Mouse (Mus musculus) olfactory bulb, adult 2 months (tissue): ENCODE measurements at regions not wholly inside any gene's neighbourhood (a gene's known extent, or its start where the extent isn't known, plus 50 kb on each side); places are given as distances from the start of the nearest gene placed in this dataset.

Experiments
- CTCF ChIP-seq: fragments of 200-500 bp; IDR thresholded peaks from 2 replicates; pipeline ENCODE4 v1.5.1; 2012; ENCODE audit warnings: low read depth, mild to moderate bottlenecking, low read length, moderate library complexity; ENCODE audit not compliant: insufficient read depth
- POLR2A ChIP-seq: fragments of 200-500 bp; IDR thresholded peaks from 2 replicates; pipeline ENCODE4 v1.6.1; 2012; ENCODE audit warnings: mild to moderate bottlenecking, low read depth, low read length, moderate library complexity; ENCODE audit not compliant: insufficient read depth

GRCm38 (mm10) chr16:87292826-87293225, 61.2 kb upstream of the N6amt1 start:
- TF ChIP-seq CTCF: no peak
- TF ChIP-seq POLR2A: no peak
